ENCODE assay signal across 15 mouse cellular contexts in genomic region chr6:116398136-116398535, GRCm38 (mm10).
DNase-seq lines count a peak whose midpoint lies in the region; ATAC-seq lines count a peak whose summit lies in the region.
"Had no signal": no experiment of that assay in that cellular context is flagged by ENCODE, and none has a peak within 500 bp of the region (broad histone marks: within the 10 kb centered on the region; RNA-seq: fewer than 3 reads in every experiment).

No protein-coding gene starts in this region.

- no peak overlapping the region for H3K4me2 ChIP-seq in embryonic facial prominence, embryonic 15.5 days (replicated peaks)
- no peak overlapping the region for H3K4me2 ChIP-seq in hindbrain, embryonic 12.5 days (replicated peaks)
- no peak overlapping the region for H3K4me2 ChIP-seq in midbrain, embryonic 15.5 days
- H3K4me2 ChIP-seq: liver, embryonic 13.5 days had no signal

- 66% methylated on average over 2 of the region's 2 CpGs for WGBS in embryonic facial prominence, embryonic 15.5 days
- WGBS in hindbrain, embryonic 12.5 days: 44% methylated on average over 2 of the region's 2 CpGs
- 12% methylated on average over 2 of the region's 2 CpGs for WGBS in midbrain, embryonic 15.5 days

- H3K27me3 ChIP-seq in embryonic facial prominence, embryonic 15.5 days: no peaks in the 10 kb centered on the region
- no peaks in the 10 kb centered on the region for H3K27me3 ChIP-seq in hindbrain, embryonic 12.5 days
- H3K27me3 ChIP-seq in midbrain, embryonic 15.5 days (replicated peaks): no peaks in the 10 kb centered on the region
- H3K27me3 ChIP-seq: liver, embryonic 13.5 days had no signal

- H3K9me3 ChIP-seq in embryonic facial prominence, embryonic 15.5 days (replicated peaks): no peaks in the 10 kb centered on the region
- H3K9me3 ChIP-seq in hindbrain, embryonic 12.5 days (replicated peaks): no peaks in the 10 kb centered on the region
- H3K9me3 ChIP-seq in midbrain, embryonic 15.5 days: no peaks in the 10 kb centered on the region
- H3K9me3 ChIP-seq: liver, embryonic 13.5 days had no signal

- H3K36me3 ChIP-seq in embryonic facial prominence, embryonic 15.5 days: no peaks in the 10 kb centered on the region
- H3K36me3 ChIP-seq in hindbrain, embryonic 12.5 days: peaks cover 18% of the 10 kb centered on the region; the same call in 1 of the 2 replicates
- no peaks in the 10 kb centered on the region; the same call in 1 of the 2 replicates for H3K36me3 ChIP-seq in midbrain, embryonic 15.5 days (replicated peaks)

- H3K9ac ChIP-seq in embryonic facial prominence, embryonic 15.5 days: no peak overlapping the region
- no peak overlapping the region for H3K9ac ChIP-seq in hindbrain, embryonic 12.5 days
- H3K9ac ChIP-seq in midbrain, embryonic 15.5 days: no peak overlapping the region
- H3K9ac ChIP-seq: liver, embryonic 13.5 days had no signal

- H3K27ac ChIP-seq in embryonic facial prominence, embryonic 15.5 days (replicated peaks): no peak overlapping the region
- H3K27ac ChIP-seq in hindbrain, embryonic 12.5 days: peak overlapping the region; percentile 77
- 0 out of 2 replicates have a peak overlapping the region, but pooled peaks have one; percentile 39 for H3K27ac ChIP-seq in midbrain, embryonic 15.5 days
- H3K27ac ChIP-seq: liver, embryonic 13.5 days had no signal

- DNase-seq in frontal cortex, postnatal 25 days (ENCODE audit: low spot score in 2 of 2): no peak
- no peak for DNase-seq in kidney, adult 8-10 months
- no peak for DNase-seq in right cerebral cortex, postnatal 14 days
- no peak for DNase-seq in heart, postnatal 4 days
- DNase-seq: adrenal gland, postnatal 25 days; cerebellum, adult 11-12 months; kidney, adult 11 months; kidney, postnatal 36 days; liver, embryonic 13.5 days; lung, postnatal 14 days; thymus, adult 18-20 months had no signal

- no peaks in the 10 kb centered on the region for H3K4me1 ChIP-seq in embryonic facial prominence, embryonic 15.5 days
- H3K4me1 ChIP-seq in hindbrain, embryonic 12.5 days: peaks cover 20% of the 10 kb centered on the region
- peaks cover 7% of the 10 kb centered on the region for H3K4me1 ChIP-seq in midbrain, embryonic 15.5 days

- no peak overlapping the region for H3K4me3 ChIP-seq in embryonic facial prominence, embryonic 15.5 days (replicated peaks)
- no peak overlapping the region for H3K4me3 ChIP-seq in hindbrain, embryonic 12.5 days
- H3K4me3 ChIP-seq in midbrain, embryonic 15.5 days: no peak overlapping the region
- H3K4me3 ChIP-seq: liver, embryonic 13.5 days had no signal

- ATAC-seq in frontal cortex, adult (ENCODE audit: low TSS enrichment): peak; percentile 24; the same call in 1 of the 2 replicates
- 0 out of 2 replicates have a peak, but pooled peaks have one; percentile 19 for ATAC-seq in embryonic facial prominence, embryonic 15.5 days (ENCODE audit: insufficient number of reproducible peaks, low FRiP score, low TSS enrichment, low read depth)
- 0 out of 2 replicates have a peak, but pooled peaks have one; percentile 68 for ATAC-seq in hindbrain, embryonic 12.5 days (ENCODE audit: low FRiP score)
- no peak for ATAC-seq in midbrain, embryonic 15.5 days (replicated peaks)
